Mouse (Mus musculus): ENCODE measurements around the gene Fdx1. TPM values are rescaled to one million over a fixed set of nuclear protein-coding genes. Genes with fewer than 3 reads are reported as not detected.

Fdx1 gene
- total RNA-seq, 2 experiments from 2014 or later: 658 to 1,673 TPM

GRCm38 (mm10) chr9:51906938-51907337 is 56.4 kb downstream of the Fdx1 start:
- DNase-seq: no peak

Other genes with a start within 250 kb of the Fdx1 start
- 1 to 10 TPM; 3.5 to 5.0 TPM for gene Arhgap20, start 198.2 kb downstream of the Fdx1 start, total RNA-seq (2021)
- gene Rdx, start 83.6 kb upstream of the Fdx1 start, total RNA-seq (2021): 100 to 1,000 TPM; 111 to 116 TPM
- gene Zc3h12c, start 205.0 kb upstream of the Fdx1 start, total RNA-seq (2021): 10 to 100 TPM; 13.9 to 18.4 TPM